Mouse (Mus musculus): Measurements from ENCODE around the gene Efcab14.

Gene Efcab14

GRCm38 (mm10) chr4:115737551-115738041, at the start of gene Efcab14:
TSS of gene Efcab14 (plus strand) at chr4:115737744.
- CTCF ChIA-PET = interaction anchor here in 3 of 4 experiments (0.5 to 1.5 kb wide), 17 partner anchors 9 to 614 kb away, joined by 3 to 7 read pairs (median 3); no protein-coding TSS in a partner anchor

GRCm38 (mm10) chr4:115701468-115701867, 36.1 kb upstream of the Efcab14 start:
- POLR2A ChIA-PET = no interaction called here
- CTCF ChIA-PET = interaction anchor here in 1 of 4 experiments (1.0 kb wide), 1 partner anchor 8 kb away, joined by 5 read pairs; no protein-coding TSS in a partner anchor

More at GRCm38 (mm10) chr4:115737551-115738041, at the start of gene Efcab14:
- POLR2A ChIA-PET = interaction anchor here in 3 of 4 experiments (0.6 to 3.8 kb wide), 19 partner anchors 11 to 316 kb away, joined by 3 to 16 read pairs (median 4); partner anchors contain the start of genes Atpaf1 (in 2 of the 3), Nsun4 (in 2 of the 3), Faah (in 1 of the 3) and Mknk1 (in 1 of the 3)

- ChIA-PET CTCF (no interaction called here), POLR2A (no interaction called here)
Observed at GRCm38 (mm10) chr4:115703927-115704505, 33.5 kb upstream of the Efcab14 start.

DNA sequence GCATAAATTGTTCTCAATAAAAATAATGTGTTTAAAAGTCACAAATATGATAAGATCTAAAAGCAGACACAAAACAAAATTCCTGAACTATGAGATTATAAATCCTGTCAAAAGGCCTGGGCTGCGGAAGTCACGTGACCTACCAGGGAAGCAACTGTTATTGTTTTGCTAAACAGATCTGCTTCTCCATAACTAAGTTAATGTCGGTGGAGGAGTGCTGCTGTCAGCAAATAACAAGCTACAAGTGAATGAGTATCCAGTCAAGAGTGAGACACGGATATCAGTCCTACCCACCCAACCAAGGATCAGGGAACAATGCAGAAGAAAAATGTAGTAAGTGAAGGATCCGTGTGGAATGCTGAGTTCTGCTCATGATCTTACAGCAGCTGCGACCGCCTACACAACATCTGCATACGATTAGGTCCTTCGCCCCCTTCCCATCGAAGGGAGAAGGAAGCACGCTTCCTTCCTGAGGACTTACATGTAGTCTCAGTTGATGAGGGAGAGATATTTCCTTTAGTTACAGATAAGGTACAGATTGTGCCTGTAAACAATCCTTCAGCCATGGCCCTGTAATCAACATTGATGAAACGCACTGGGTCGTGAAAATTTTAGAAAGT, 28.5 kb upstream of the Efcab14 start:
- CTCF ChIA-PET = interaction anchor here (0.5 to 1.8 kb wide), 24 partner anchors 7 to 613 kb away, joined by 3 to 10 read pairs (median 4); no protein-coding TSS in a partner anchor
- POLR2A ChIA-PET = no interaction called here

- ChIA-PET CTCF (interaction anchor here (0.6 to 1.8 kb wide), 38 partner anchors 8 to 662 kb away, joined by 3 to 10 read pairs (median 4); no protein-coding TSS in a partner anchor), POLR2A (interaction anchor here in 3 of 4 experiments (0.5 to 1.1 kb wide), 6 partner anchors 32 to 314 kb away, joined by 3 to 6 read pairs (median 4); no protein-coding TSS in a partner anchor)
Observed at GRCm38 (mm10) chr4:115709792-115710418, 27.6 kb upstream of the Efcab14 start.

DNA sequence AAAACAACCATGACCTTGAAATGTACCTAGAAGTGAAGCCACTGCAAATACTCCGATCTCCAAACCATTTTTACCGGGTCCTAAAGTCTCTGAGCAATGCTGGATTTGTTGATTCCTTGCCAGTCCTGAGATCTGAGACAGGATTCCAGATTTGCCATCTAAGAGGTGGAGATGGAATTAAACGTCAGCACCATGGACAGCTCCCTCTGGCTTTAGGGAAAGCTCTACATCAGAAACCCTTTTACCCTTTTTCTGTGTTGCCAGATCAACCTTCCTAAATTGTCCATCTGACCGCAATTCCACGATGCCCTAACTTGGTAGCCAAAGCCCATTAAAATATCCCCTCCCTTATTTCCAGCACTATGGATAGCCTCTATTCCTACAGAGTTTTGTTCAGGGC, 8.8 kb upstream of the Efcab14 start:
- ChIA-PET CTCF (interaction anchor here in 3 of 4 experiments (0.5 to 1.3 kb wide), 5 partner anchors 9 to 275 kb away, joined by 3 to 5 read pairs (median 4); partner anchors contain the start of gene Efcab14 (in 2 of the 3)), POLR2A (no interaction called here)

GRCm38 (mm10) chr4:115731588-115732222, 5.8 kb upstream of the Efcab14 start:
- ChIA-PET CTCF (interaction anchor here (0.6 to 3.6 kb wide), 28 partner anchors 10 to 895 kb away, joined by 3 to 20 read pairs (median 4); partner anchors contain the start of gene 6430628N08Rik (in 1 of the 4)), POLR2A (interaction anchor here in 2 of 4 experiments (1.4 to 1.6 kb wide), 2 partner anchors 56 to 165 kb away, joined by 5 to 9 read pairs; no protein-coding TSS in a partner anchor)

DNA sequence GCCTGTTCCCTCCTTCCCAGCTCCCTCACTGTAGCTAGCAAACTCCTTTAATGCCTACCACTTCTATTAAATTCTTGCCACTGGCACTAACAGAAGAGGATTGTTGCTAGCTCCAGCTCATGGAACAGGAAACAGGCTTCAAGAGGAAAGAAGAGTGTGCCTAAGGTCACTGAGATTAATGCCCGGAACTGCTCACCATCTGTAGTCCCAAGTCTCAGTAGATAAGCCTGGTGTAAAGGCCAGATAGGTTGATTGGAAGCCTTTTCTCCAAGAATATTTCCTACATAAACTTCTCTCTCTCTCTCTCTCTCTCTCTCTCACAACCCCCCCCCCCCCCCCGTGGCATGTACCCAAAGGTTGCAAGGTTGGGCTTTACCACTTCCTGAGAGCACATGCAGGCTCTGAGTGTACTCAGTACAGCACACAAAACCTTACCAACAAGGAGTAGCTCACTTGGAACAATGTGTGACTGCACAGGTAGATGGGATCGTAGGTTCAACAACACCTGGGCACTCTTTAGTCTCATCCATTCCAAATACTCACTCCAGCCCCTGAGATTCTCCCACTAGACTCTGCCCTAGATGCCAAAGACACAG, 5.2 kb upstream of the Efcab14 start:
- ChIA-PET CTCF (interaction anchor here (0.6 to 3.6 kb wide), 28 partner anchors 10 to 896 kb away, joined by 3 to 20 read pairs (median 4); partner anchors contain the start of gene 6430628N08Rik (in 1 of the 4)), POLR2A (interaction anchor here in 3 of 4 experiments (0.6 to 1.6 kb wide), 3 partner anchors 55 to 165 kb away, joined by 3 to 9 read pairs (median 5); no protein-coding TSS in a partner anchor)

GRCm38 (mm10) chr4:115733746-115734145, 3.8 kb upstream of the Efcab14 start:
- CTCF ChIA-PET = interaction anchor here in 1 of 4 experiments (3.2 kb wide), 1 partner anchor 271 kb away, joined by 17 read pairs; no protein-coding TSS in a partner anchor
- POLR2A ChIA-PET = interaction anchor here in 2 of 4 experiments (0.6 to 0.9 kb wide), 2 partner anchors 118 to 169 kb away, joined by 3 read pairs; no protein-coding TSS in a partner anchor

DNA sequence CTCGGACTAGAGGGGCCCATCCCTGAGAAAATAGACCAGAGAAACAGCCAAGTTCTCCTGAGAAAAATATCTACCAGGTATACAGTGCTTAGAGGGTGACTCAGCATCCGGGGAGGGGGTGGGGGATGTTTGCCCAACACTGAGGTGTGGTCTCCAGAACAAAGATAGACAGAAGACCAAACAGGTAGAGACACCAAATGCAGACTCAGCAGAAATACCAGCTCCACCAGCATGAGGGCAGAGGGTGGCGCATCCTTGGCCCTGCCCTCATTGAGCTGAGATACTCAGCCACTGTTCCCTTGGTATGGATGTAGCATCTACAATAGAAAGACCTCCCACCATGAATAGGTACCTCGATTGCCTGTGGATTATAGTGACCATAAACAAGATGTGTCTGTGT, 2.7 kb upstream of the Efcab14 start:
- ChIA-PET POLR2A (interaction anchor here in 3 of 4 experiments (0.6 to 1.2 kb wide), 6 partner anchors 50 to 1061 kb away, joined by 3 to 6 read pairs (median 4); partner anchors contain the start of gene Atpaf1 (in 1 of the 3)), CTCF (interaction anchor here in 1 of 4 experiments (1.2 kb wide), 1 partner anchor 246 kb away, joined by 5 read pairs; no protein-coding TSS in a partner anchor)

GRCm38 (mm10) chr4:115738481-115738985, 989 bp downstream of the Efcab14 start:
- CTCF ChIA-PET = interaction anchor here in 1 of 4 experiments (0.6 to 1.5 kb wide), 3 partner anchors 81 to 266 kb away, joined by 5 read pairs; no protein-coding TSS in a partner anchor

GRCm38 (mm10) chr4:115742658-115743057, 5.1 kb downstream of the Efcab14 start:
- CTCF ChIA-PET = interaction anchor here in 2 of 4 experiments (0.5 to 1.5 kb wide), 2 partner anchors 11 to 902 kb away, joined by 4 to 6 read pairs; no protein-coding TSS in a partner anchor
- POLR2A ChIA-PET = interaction anchor here in 1 of 4 experiments (0.9 to 1.0 kb wide), 2 partner anchors 32 to 41 kb away, joined by 4 to 5 read pairs; no protein-coding TSS in a partner anchor

More at GRCm38 (mm10) chr4:115738481-115738985, 989 bp downstream of the Efcab14 start:
- POLR2A ChIA-PET = interaction anchor here in 3 of 4 experiments (0.6 to 3.8 kb wide), 17 partner anchors 10 to 684 kb away, joined by 3 to 16 read pairs (median 4); partner anchors contain the start of genes Atpaf1 (in 2 of the 3), Dmbx1 (in 1 of the 3), Faah (in 1 of the 3) and Lrrc41 (in 1 of the 3)

- CTCF ChIA-PET = interaction anchor here in 1 of 4 experiments (1.0 kb wide), 1 partner anchor 11 kb away, joined by 3 read pairs; no protein-coding TSS in a partner anchor
Observed at GRCm38 (mm10) chr4:115743096-115743495, 5.6 kb downstream of the Efcab14 start.

GRCm38 (mm10) chr4:115748181-115748580, 10.6 kb downstream of the Efcab14 start:
- ChIA-PET POLR2A (interaction anchor here in 1 of 4 experiments (0.6 to 1.1 kb wide), 4 partner anchors 9 to 39 kb away, joined by 3 to 5 read pairs (median 3); partner anchors contain the start of gene Efcab14), CTCF (interaction anchor here in 1 of 4 experiments (1.0 kb wide), 1 partner anchor 256 kb away, joined by 3 read pairs; no protein-coding TSS in a partner anchor)

More at GRCm38 (mm10) chr4:115743096-115743495, 5.6 kb downstream of the Efcab14 start:
- POLR2A ChIA-PET = no interaction called here

- POLR2A ChIA-PET = no interaction called here
- CTCF ChIA-PET = no interaction called here
Observed at GRCm38 (mm10) chr4:115749336-115749735, 11.8 kb downstream of the Efcab14 start.

GRCm38 (mm10) chr4:115754101-115754500, 16.6 kb downstream of the Efcab14 start:
- CTCF ChIA-PET = interaction anchor here in 3 of 4 experiments (0.6 to 1.7 kb wide), 3 partner anchors 16 to 31 kb away, joined by 3 to 4 read pairs (median 4); partner anchors contain the start of gene Efcab14 (in 1 of the 3)
- POLR2A ChIA-PET = interaction anchor here in 1 of 4 experiments (1.3 kb wide), 1 partner anchor 16 kb away, joined by 3 read pairs; no protein-coding TSS in a partner anchor

Data from embryonic stem cell, embryonic (primary cell).